Mouse (Mus musculus) gonadal fat pad, adult 2 months (tissue): Measurements from ENCODE around the gene Stambp. TPM values are rescaled to one million over a fixed set of nuclear protein-coding genes. Genes with fewer than 3 reads are reported as not detected.

ENCODE experiments used
- DNase-seq: peaks from one replicate; pipeline ENCODE4 v3.0.0-alpha.2; 2012; ENCODE audit warnings: low read depth
- polyA plus RNA-seq: library from polyadenylated mRNA; depleted of rRNA; stranded (reverse); fragments of >200 nt; gene quantifications from 2 replicates; pipeline ENCODE4 v1.2.3, GENCODE M21; 2012

Stambp gene
- polyA plus RNA-seq, 1 experiment = 22.9 TPM

DNA sequence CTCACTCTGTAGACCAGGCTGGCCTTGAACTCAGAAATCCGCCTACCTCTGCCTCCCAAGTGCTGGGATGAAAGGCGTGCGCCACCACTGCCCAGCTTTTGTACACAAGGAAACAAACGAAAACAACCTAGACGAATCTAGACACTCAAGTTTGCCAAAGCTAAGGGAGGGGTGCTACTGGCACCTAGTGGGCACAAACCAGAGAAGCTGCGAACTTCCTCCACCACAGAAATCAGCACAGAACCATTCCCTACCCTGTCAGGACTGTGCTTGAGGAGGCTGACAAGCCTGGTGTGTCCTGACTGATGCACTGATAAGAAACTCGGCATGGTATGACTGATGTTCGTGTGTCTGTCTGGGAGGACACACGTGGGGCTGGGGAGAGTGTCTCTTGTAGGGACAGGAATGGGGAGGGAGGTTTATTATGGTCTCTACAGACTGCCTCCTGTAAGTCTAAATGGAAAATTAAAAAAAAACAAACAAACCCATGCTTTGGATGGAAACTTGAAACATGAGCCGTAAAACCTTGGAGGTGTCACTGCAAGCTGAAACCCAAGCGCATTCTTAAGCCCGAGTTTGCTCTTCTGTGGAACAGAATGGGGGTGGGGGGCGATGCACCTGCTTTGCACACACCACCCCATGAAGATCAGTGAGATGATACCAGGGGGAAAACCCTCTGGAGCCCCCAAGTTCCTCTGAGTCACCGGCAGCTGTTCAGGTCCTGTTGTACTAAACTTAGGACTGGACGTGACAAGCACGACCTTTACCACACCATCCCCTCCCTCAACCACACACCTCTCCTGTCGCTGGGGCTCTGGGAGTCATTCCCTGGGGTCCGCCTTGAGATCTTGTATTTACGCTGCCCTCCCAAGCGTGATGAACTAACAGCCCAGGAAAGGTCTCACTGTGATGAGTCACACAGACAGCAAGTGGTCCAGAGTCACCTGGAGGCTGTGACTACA, 3.3 kb downstream of the Stambp start:
- no peak for DNase-seq

DNA sequence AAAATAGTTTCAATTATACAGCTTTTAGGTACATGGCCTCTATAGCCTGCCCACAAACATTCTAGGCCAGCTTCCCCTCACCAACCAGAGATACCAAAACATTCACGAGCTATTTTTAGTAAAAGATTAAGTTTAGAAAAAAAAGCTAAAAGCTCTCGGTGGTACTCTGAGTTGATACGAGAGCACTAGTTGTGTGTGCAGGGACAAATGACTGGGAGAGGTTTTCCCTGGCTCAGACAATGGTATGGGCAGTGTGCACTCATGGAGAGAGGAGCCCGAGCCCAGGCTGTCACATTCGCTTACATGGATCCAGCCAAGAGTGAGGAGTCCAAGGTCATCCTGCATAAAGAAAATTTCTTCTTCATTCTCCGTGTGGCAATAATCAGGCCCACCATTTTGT, 16.6 kb downstream of the Stambp start:
- DNase-seq = no peak

DNA sequence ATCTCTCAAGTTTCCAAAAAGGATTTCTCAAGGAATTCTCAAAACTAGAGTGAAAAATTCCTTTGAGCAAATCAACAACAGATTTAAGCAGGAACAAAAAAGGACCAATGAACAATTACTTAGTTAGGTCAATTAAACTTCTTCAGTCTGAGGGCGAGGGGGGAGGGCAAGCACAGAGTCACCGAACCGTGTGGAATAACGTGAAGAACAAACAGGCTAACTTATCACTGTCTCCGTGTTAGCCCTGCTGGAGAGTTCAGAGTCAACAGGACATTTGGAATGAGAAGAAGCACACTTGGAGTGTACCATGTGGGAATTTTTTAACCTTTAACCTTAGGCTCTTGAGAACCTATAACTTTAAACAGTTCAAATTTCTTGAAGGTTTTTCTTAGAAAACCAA, 24.2 kb downstream of the Stambp start:
- DNase-seq = no peak

DNA sequence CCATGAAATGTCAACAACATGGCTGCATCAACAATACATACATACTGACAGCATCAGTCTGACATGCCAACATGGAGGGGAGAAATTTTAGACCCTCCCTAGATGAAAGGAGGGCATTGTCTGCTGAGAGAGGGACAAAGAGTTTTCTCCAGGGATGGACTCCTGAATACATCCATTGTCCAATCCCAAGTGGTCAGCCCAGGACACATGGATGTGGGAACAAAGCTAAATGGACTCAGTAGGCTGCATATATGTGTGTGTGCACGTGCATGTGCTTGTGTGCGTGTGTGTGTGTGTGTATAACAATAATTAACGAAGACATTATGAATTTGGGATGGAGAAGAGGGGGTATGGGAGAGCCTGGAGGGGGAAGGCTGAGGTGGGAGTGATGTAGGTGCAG, 26.8 kb downstream of the Stambp start:
- no peak for DNase-seq

DNA sequence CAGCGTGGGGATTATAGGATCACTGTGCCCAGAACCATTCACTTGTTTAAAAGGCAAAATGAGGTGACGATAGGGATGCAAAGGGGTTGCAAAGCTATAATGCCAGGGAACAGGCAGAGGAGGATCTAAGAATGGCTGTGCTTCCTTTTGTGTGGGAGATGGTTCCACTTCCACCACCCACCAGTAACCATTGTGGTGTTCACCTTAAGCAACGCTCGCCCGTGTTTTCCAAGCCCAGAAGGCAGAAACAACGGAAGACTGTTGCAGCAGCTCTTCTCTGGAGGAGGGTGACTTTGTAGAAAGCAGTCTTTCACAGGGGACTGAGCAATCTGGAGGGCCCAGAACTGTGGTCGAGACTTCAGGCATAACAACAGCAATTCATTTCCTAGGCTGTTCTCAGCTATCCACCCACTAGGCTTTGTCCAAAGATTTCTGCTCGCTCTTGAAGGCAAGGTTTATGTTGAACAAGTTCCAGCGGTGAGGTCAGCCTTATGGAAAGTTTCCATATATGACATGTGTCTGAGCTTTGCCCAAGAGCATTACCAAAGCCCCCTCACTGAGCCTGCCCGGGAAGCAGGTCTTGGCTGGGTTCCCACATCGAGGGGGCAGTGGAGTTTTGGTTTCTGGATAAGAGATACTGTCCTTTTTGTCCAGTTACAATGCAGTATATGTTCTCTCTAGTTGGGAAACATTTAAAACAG, 30.6 kb downstream of the Stambp start:
- peak; percentile 54 for DNase-seq

DNA sequence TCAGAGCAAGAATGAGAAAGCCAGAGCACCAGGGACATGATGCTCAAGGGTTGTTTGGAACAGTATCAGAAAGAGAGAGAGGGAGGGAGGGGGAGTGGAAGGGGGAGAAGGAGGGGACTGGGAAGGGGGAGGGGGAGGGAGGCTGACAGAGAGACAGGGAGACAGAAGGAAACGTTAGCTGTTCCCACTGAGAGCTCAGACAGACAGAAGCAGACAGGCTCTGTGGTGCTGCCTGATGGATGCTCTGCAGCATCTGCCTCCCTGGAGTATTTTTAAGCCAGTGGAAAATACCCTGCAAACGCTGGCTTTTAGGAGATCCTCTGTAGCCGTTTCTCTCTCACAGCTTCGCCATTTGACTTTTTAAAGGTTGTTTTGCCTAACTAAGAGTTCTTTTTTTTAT, 32.5 kb downstream of the Stambp start:
- DNase-seq = no peak

DNA sequence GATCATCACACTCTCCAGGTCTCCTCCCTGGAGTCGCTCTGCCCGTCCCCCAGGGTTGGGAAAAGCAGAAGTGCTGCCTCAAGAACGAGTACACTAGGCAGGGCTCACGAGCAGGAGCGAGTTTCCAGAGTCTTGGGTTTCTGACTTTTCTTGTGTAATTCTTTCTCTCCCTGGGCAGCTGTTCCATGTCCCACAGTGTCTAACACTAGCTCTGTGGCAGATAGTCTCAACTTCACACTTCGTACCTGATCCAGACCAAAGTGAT, 35.8 kb downstream of the Stambp start:
- DNase-seq = no peak

DNA sequence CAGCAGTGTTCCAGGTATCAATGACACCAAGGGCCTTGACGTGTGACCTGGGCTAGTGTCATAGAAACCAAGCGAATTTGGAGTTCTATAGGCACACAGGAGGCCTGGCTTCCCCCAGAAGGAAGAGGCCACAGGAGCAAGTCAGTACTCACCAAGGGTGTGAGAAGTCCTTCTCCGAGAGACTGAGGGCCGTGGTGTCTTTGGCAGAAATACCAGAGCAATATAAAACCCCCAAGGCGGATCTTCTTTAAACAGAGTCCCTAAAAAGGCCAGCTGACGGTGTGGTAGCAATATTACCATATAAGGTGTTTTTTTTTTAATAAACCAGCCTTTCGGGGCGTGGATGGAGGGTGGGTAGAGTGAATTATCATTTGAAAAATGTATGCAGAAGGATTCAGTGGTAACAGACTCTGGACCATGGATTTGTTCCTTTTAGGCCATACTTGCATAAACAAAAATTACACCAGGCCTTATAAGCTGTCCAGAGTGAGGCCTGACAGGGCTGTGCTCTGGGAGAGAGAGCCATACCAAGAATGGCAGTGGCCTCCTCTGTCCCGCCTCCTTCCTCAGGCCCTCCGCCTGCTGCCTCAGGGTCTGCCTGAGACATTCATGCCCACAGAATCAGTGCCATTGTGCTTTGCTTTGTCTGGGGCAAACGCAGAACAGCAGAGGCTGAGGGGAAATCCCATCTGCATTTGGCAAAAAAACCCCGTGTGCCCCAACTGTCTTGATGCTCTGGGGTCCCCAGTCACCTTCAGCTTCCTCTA, 36.3 kb downstream of the Stambp start, which contains the start of gene Actg2:
Gene Actg2 (minus strand): TSS at position 238 of the 767 bp plus-strand sequence.
- DNase-seq = no peak

DNA sequence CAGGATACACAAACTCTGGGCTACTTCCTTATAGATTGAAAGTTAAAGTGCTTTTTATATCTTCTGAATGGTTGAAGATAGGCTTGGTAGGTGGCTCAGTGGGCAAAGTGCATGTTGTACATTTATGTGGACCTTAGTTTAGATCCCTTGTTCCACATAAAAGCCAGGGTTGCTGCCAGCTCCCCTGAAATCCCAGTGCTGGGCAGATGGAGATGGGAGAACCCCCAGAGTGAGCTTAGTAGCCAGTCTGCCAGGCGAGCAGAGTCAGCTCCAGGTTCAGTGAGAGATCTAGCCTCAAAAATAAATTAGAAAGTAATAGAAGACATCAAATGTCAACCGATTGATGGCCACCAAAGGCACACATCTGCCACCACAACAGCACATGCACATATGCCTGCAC, 39.9 kb downstream of the Stambp start:
- DNase-seq = no peak

DNA sequence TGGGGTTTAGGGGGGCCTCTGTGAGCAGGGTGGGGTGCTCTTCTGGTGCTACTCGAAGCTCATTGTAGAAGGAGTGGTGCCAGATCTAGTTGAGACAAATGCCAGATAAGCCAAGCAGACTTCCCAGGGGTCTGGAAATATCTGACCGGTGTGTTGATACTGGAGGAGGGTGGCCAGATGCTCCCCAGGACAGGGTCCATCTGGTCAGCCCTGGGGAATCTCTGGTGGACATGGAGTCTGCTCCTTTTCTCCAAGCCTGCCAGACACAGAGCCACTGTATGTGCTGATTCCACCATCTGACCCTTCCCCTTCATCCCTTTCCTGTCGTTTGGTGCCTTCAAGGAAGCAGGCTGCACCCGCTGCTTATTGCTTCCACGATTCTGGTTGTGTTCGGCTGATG, 49.3 kb downstream of the Stambp start:
- no peak for DNase-seq

DNA sequence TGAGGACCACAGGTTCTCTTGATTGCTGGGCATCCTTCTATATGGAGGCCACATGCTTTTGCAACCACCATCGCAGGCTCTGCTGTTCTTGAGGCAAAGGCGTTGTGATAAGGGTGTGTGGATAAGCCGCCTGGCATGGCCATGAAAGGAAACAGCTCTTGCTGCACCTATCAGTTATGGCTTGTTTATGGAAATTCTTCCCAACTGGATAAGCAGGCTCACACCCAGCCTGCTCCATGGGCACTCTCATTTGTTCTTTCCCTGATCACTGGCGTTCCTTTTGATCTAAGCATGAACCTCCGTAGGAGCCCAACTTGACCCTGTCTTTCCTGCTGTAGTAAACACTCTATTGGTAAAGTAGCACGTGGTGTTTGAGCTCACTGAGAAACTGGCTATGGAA, 50.7 kb downstream of the Stambp start:
- DNase-seq = no peak

DNA sequence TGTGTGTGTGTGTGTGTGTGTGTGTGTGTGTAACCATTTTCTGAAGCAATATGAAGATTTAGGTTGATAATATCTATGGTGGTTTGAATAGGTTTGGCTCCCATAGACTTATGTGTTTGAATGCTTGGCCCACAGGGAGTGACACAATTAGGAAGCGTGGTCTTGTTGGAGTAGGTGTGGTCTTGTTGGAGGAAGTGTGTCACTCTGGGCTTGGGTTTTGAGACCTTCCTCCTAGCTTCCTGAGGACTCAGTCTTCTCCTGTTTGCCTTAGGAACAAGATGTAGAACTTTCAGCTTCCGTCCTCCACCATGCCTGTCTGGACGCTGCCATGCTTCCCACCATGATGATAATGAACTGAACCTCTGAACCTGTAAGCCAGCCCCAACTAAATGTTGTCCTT, 53.9 kb downstream of the Stambp start:
- no peak for DNase-seq

DNA sequence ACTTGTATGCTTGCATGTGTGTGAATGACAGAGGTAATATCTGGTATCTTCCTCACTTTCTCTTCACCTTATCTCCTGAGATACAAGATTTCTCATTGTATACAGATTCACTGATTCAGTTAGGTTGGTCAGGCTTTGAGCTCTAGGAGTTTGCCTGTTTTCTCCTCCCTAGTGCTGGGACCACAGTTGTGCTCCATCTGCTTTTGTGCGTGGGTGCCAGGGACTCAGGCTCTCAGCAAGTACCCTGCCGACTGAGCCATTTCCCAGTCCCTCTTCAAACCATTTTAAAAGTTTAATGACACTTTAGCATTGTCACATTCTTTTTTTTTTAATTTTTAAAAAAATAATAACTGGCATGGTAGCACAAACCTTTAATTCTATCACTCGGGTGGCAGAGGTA, 57.4 kb downstream of the Stambp start:
- no peak for DNase-seq

DNA sequence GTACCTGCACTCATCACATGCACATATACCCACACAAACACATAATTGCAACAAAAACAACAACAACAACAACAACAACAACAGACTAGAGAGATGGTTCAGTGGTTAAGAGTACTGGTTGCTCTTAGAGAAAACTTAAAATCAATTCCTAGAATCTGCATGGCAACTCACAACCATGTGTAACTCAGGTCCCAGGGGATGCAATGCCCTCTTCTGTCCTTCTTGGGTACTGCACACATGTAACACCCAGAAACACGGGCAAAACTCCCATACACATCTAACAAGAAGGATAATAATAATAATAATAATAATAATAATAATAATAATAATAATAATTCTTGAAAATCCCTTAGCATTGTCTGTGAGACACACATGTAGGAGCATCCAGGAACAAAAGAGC, 60.0 kb downstream of the Stambp start:
- no peak for DNase-seq

DNA sequence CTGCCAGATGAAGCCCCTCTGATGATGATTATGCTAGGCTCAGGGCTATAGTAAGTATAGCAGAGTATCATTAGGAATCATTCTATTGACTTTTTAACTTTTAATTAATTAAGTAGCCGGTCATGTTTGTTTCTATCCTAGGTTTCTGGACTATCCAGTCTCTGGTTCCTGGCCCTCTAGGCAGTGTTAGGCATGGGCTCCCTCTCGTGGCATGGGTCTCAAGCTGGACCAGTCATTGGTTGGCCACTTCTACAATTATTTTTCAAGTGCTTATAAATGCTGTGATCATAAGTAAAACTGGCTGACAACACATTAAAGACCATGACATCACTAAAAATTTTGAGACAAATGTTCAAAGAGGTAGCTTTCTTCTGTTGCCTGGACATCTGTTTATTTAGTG, 62.3 kb downstream of the Stambp start:
- no peak for DNase-seq

DNA sequence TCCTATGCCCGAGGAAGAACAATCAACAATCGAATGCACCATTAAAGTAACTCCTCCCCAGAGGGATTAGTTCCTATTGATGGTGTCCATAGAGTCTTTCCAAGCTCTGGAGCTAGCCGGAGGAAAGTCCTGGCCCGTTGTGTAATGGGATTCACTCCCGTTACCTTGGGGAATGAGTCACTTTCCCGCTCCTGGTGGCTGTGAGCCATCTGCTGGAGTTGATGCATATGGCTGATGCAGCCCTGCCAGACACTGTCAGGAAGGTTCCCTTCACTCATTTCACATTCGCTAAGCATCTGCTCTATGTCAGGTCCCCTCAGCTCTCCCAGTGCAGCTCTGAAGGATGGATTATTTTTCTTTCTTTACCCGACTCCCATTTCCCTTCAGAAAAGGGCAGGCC, 63.1 kb downstream of the Stambp start:
- no peak for DNase-seq

DNA sequence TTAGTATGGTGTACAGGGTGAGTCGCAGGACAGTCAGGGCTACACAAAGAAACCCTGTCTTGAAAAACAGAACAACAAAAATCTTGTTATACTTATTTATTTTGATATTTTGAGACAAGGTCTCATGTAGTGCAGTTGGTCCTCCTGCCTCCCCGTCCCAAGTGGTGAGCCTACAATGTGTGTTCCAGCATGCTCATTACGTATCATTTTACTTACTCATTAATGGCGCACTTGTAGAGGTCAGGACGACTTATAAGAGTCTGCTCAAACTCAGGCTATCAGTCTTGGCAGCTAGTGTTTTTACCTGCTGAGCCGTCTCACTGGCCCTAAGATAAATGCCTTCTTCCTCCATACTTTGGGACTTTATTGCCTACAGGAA, 65.4 kb downstream of the Stambp start:
- DNase-seq = no peak

DNA sequence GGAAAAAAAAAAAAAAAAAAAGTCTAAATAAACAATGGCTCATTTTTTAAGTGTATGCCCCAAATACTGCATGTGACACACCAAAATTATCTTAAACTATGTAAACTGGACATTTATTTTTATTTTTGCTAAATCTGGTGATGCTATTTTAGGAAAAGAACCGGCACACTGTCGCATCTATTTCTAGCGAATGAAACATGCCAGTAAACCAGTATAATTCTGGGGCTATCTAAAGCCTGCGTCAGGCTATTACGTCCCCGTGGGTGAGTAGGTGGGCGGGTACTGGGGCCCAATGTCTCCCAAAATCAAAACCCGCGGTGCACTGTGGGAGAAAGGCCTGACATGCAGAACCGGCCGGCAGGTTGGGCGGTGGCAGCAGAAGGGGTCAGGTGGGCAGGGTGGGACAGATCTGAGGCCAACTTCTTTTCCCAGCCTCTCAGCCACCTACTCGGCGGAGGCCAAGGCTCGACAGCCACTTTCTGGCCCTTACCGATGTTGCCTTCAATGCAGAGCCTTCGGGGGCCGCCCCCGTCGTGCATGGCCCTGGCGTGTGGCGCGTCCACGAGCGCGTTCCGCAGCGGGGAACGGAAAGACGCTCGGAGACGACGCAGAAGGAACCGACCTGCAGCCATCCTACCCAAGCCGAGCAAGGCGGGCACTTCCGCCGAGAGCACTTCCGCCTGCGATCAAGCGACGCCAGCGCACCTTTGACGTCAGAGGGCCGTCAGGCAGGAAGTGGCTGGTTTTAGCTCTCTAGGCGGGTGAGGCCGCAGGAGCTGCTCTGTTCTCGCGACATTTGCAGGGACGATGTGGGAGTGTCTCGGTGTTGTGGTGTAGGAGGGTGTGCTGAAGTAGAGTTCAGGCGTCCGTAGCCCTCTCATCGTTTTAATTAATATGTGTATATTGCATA, 66.0 kb downstream of the Stambp start, which contains the start of gene Dguok:
Gene Dguok (minus strand): TSS at position 712 of the 910 bp plus-strand sequence.
- DNase-seq = no peak

DNA sequence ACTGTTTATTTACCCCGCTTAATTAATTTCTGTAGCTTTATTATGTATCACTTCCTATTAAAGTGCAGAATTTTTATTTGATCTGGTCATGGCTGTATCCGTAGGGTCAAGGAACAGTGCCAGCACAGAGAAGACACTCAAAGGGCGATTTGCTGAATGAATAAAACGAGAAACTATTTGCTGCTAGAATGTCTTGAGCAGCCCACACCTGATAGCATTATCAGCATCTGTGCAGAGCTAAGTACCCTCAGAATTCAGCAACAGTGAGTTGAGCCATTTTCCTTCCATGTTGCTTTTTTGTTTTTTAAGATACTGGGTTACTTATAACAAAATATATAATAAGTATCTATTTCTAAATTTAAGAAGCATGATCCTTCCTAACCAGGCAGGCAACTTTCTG, 67.0 kb downstream of the Stambp start:
- DNase-seq = no peak

DNA sequence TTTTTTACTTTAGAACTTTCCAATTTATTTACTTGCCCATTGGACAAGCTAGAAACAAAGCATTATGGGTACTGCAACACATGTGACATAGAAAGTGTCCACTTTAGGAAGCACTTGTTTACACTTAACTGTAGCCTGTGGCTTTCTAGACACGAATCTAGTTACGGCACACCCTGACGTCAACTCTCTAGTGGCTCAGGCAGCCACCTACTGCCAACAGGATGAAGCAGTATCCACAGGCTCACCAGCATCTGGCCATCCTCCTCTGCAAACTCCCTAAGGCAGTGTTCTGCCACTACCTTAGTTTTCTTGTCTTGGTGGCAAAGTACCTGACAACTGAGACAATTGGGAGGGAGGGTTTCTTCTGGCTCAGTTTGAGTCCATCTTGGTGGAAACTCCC, 69.2 kb downstream of the Stambp start:
- no peak for DNase-seq

DNA sequence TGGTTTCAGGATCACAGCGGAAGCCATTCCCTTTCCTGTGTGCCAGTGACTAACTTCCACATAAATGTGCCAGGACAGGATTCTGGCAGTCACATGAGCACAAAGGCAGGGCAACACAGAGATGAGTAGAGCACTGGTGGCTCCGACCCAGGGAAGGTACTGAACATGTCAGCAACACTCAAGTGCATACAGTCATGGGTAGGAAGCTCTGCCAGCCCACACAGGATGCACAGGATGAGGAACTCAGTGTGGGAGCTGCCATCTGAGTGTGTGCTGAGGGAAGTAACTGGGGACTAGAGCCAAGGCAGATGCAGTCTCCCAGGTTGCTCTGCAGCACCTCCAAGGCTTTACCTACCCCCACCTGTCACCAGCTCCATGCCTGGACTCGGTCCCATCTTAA, 69.9 kb downstream of the Stambp start:
- DNase-seq = no peak
